Mouse (Mus musculus): ENCODE data around the gene Olfr821. TPM values are rescaled to one million over a fixed set of nuclear protein-coding genes. Genes with fewer than 3 reads are reported as not detected.
"Not testable (repeated sequence)": the region's sequence is repeated elsewhere in the genome, so short reads cannot be mapped to it uniquely, and the experiment has no call there.

Olfr821 gene
- not detected in 2 replicates for polyA plus RNA-seq (2015; fragmentation: Nextera tagmentation; extraction: Ambion mirVana)

DNA sequence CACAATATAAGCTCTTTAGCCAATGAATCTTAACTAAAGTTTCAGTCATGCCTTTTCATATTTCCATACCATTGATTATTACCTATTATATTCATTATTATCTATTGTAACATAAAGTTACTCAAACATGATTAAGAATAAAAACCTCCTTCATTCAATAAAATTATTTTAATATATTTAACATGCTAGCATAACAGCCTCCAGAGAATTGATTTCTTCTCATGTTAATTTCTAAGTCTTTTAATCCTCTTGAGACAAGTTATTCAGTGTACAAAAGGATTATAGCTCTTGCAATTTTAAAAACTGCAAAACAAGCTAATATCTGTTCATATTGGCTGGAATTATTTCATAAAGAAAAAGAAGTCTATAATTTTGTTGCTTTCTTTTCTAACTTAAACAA lies at the start of gene Olfr821:
Gene Olfr821, plus strand, starts transcription at position 301 of the 400 bp plus-strand sequence.
- no peak for ATAC-seq (ENCODE audit: insufficient number of reproducible peaks, insufficient read depth, low FRiP score, low TSS enrichment, low read depth)

DNA sequence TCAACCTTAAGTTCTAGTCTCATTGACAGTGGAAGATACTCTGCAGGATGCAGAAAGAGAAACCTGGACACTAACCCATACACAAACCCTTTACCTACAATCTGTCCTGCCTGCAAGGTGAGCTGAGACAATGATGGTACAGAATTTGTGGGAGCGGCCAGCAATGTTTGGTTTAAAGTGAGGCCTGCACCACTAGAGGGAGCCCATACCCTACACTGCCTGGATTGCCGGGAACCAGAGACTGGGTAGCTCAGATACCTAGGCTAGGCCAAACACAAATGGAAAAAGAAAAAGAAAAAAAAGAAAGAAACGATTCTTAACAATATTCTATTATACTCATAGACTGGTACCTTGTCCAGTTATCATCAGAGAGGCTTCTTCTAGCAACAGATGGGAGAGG lies 48.3 kb upstream of the Olfr821 start:
- WGBS = no CpG with 5 or more reads among the region's 3 CpGs
- not testable (repeated sequence) for ATAC-seq (ENCODE audit: insufficient number of reproducible peaks, insufficient read depth, low FRiP score, low TSS enrichment, low read depth)

More for the DNA sequence above, at the start of gene Olfr821:
- Histone ChIP-seq H3K4me2 (no peak within 1 kb of the TSS), H3K27me3 (no peaks in the 10 kb centered on the region), H3K9ac (no peak within 1 kb of the TSS), H3K4me1 (no peaks in the 10 kb centered on the region), H3K27ac (no peak within 1 kb of the TSS), H3K4me3 (no peak within 1 kb of the TSS), H3K9me3 (no peaks in the 10 kb centered on the region), H3K36me3 (no peaks in the 10 kb centered on the region)

DNA sequence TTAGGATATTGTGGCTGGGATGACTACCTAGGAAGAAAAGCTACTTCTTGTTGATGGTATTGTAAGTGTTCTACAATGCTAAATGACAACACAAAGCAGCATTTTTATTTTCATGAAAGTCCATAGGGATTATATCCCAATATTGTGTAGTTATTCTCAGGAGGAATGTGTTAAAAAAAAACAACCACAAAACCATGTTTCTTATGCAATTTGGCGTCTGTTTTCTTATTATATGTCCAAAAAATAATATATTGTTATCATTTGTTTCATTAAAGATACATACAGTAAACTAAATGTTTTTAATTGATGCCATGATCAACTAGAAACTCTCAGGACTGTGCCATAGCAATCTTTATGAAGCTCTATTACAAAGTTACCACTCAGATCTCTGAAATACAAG lies 45.2 kb upstream of the Olfr821 start, which contains the start of gene Gm10310:
Gene Gm10310, minus strand, starts transcription at position 101 of the 400 bp plus-strand sequence.
- not testable (repeated sequence) for H3K4me1 ChIP-seq; H3K9me3 ChIP-seq; H3K27ac ChIP-seq; H3K4me3 ChIP-seq; H3K9ac ChIP-seq; H3K4me2 ChIP-seq; ATAC-seq (ENCODE audit: insufficient number of reproducible peaks, insufficient read depth, low FRiP score, low TSS enrichment, low read depth); H3K27me3 ChIP-seq; H3K36me3 ChIP-seq
- no CpG with 5 or more reads among the region's 1 CpGs for WGBS

More for the DNA sequence above, 48.3 kb upstream of the Olfr821 start:
- not testable (repeated sequence) for H3K4me2 ChIP-seq, H3K36me3 ChIP-seq, H3K9me3 ChIP-seq, H3K4me1 ChIP-seq, H3K4me3 ChIP-seq, H3K9ac ChIP-seq, H3K27ac ChIP-seq, H3K27me3 ChIP-seq

GRCm38 (mm10) chr10:130004104-130004503 lies 26.0 kb upstream of the Olfr821 start:
- WGBS = 89% methylated on average over 4 of the region's 4 CpGs
- H3K4me2 ChIP-seq; H3K36me3 ChIP-seq; ATAC-seq (ENCODE audit: insufficient number of reproducible peaks, insufficient read depth, low FRiP score, low TSS enrichment, low read depth); H3K4me1 ChIP-seq; H3K4me3 ChIP-seq; H3K27me3 ChIP-seq; H3K9ac ChIP-seq; H3K9me3 ChIP-seq; H3K27ac ChIP-seq: not testable (repeated sequence)

GRCm38 (mm10) chr10:130005366-130005765 lies 24.8 kb upstream of the Olfr821 start:
- 84% methylated on average over 4 of the region's 4 CpGs for WGBS
- not testable (repeated sequence) for H3K4me3 ChIP-seq; H3K9me3 ChIP-seq; H3K4me2 ChIP-seq; H3K4me1 ChIP-seq; H3K9ac ChIP-seq; H3K27ac ChIP-seq; H3K27me3 ChIP-seq; H3K36me3 ChIP-seq; ATAC-seq (ENCODE audit: insufficient number of reproducible peaks, insufficient read depth, low FRiP score, low TSS enrichment, low read depth)

DNA sequence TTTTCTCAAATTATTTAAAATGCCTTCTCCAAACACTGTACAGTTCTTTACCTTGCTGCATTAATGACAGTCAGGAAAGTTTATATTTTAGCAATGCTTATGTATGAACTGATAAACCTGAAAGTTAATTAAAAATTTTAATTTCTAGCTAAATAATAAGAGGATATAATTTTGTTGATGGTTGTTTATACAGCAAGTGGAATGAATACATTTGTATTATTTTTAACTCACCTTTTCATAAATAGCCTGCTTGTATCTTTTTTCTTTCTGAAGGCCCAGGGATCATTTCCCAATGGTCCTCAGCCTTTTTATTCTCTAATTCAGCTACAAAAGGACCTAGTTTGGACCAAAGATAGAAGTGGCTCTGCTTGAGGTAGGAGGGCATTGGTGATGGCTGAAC lies 17.8 kb upstream of the Olfr821 start, which contains the start of gene Olfr820:
Gene Olfr820, plus strand, starts transcription at position 301 of the 400 bp plus-strand sequence.
- no peaks in the 10 kb centered on the region for H3K36me3 ChIP-seq
- no peak for ATAC-seq (ENCODE audit: insufficient number of reproducible peaks, insufficient read depth, low FRiP score, low TSS enrichment, low read depth)
- H3K4me1 ChIP-seq = no peaks in the 10 kb centered on the region
- no peak within 1 kb of the TSS for H3K27ac ChIP-seq
- H3K9ac ChIP-seq = no peak within 1 kb of the TSS
- H3K4me3 ChIP-seq = no peak within 1 kb of the TSS
- no peaks in the 10 kb centered on the region for H3K9me3 ChIP-seq
- H3K27me3 ChIP-seq = no peaks in the 10 kb centered on the region
- H3K4me2 ChIP-seq = no peak within 1 kb of the TSS

- 58% methylated on average over 6 of the region's 6 CpGs for WGBS
- H3K4me3 ChIP-seq = no peak overlapping the region
- H3K9ac ChIP-seq = no peak overlapping the region
- no peak overlapping the region for H3K4me2 ChIP-seq
- no peaks in the 10 kb centered on the region for H3K4me1 ChIP-seq
- H3K27ac ChIP-seq = no peak overlapping the region
- H3K9me3 ChIP-seq = no peaks in the 10 kb centered on the region
- no peak for ATAC-seq (ENCODE audit: insufficient number of reproducible peaks, insufficient read depth, low FRiP score, low TSS enrichment, low read depth)
- H3K36me3 ChIP-seq = no peaks in the 10 kb centered on the region
- no peaks in the 10 kb centered on the region for H3K27me3 ChIP-seq
Measured at GRCm38 (mm10) chr10:130037096-130037495, 6.9 kb downstream of the Olfr821 start.

DNA sequence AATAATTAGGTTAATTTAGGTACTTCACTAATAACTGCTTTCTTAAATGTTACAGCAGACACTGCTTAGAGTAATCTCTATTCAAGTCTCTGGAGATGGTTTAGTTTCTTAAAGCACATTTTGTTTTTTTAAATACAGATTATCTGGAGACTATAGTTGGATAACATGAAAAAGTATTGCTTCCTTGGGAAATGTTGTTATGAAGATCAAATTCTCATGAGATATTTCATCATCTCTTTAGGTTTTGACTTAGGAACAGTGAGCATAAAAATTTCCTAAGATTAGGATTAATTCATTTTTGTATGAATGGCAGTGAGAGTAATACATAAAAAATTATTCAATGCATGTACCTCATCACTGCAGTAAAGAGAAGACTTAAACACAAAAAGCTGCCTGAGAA lies 40.8 kb downstream of the Olfr821 start, which contains the start of gene Olfr822:
Gene Olfr822, plus strand, starts transcription at position 301 of the 400 bp plus-strand sequence.
- Histone ChIP-seq H3K36me3 (no peaks in the 10 kb centered on the region), H3K9ac (no peak within 1 kb of the TSS), H3K4me1 (no peaks in the 10 kb centered on the region), H3K4me3 (no peak within 1 kb of the TSS), H3K27ac (no peak within 1 kb of the TSS), H3K4me2 (no peak within 1 kb of the TSS), H3K9me3 (no peaks in the 10 kb centered on the region), H3K27me3 (no peaks in the 10 kb centered on the region)
- no peak for ATAC-seq (ENCODE audit: insufficient number of reproducible peaks, insufficient read depth, low FRiP score, low TSS enrichment, low read depth)

Other genes starting within 250 kb of the Olfr821 start
- gene Olfr810, start 235.4 kb upstream of the Olfr821 start, polyA plus RNA-seq (2015; fragmentation: Nextera tagmentation; extraction: Ambion mirVana) = 0.06 TPM in 1 of 2 replicates, not detected in the other
- not detected in 2 replicates for gene Olfr811, start 226.0 kb upstream of the Olfr821 start, polyA plus RNA-seq (2015; fragmentation: Nextera tagmentation; extraction: Ambion mirVana)
- not detected in 2 replicates for gene Olfr812, start 184.3 kb upstream of the Olfr821 start, polyA plus RNA-seq (2015; fragmentation: Nextera tagmentation; extraction: Ambion mirVana)
- gene Olfr813, start 175.0 kb upstream of the Olfr821 start, polyA plus RNA-seq (2015; fragmentation: Nextera tagmentation; extraction: Ambion mirVana) = 0.18 TPM in 1 of 2 replicates, not detected in the other
- not detected in 2 replicates for gene Olfr814, start 150.5 kb upstream of the Olfr821 start, polyA plus RNA-seq (2015; fragmentation: Nextera tagmentation; extraction: Ambion mirVana)
- not detected in 2 replicates for gene Olfr815, start 124.5 kb upstream of the Olfr821 start, polyA plus RNA-seq (2015; fragmentation: Nextera tagmentation; extraction: Ambion mirVana)
- not detected in 2 replicates for gene Olfr816, start 114.8 kb upstream of the Olfr821 start, polyA plus RNA-seq (2015; fragmentation: Nextera tagmentation; extraction: Ambion mirVana)
- not detected in 2 replicates for gene Olfr818, start 81.2 kb upstream of the Olfr821 start, polyA plus RNA-seq (2015; fragmentation: Nextera tagmentation; extraction: Ambion mirVana)
- not detected in 2 replicates for gene Olfr819, start 63.1 kb upstream of the Olfr821 start, polyA plus RNA-seq (2015; fragmentation: Nextera tagmentation; extraction: Ambion mirVana)
- not detected in 2 replicates for gene Olfr247, start 54.2 kb upstream of the Olfr821 start, polyA plus RNA-seq (2015; fragmentation: Nextera tagmentation; extraction: Ambion mirVana)
- not detected in 2 replicates for gene Gm10310, start 45.3 kb upstream of the Olfr821 start, polyA plus RNA-seq (2015; fragmentation: Nextera tagmentation; extraction: Ambion mirVana)
- not detected in 2 replicates for gene Olfr820, start 17.7 kb upstream of the Olfr821 start, polyA plus RNA-seq (2015; fragmentation: Nextera tagmentation; extraction: Ambion mirVana)
- gene Olfr822, start 40.9 kb downstream of the Olfr821 start, polyA plus RNA-seq (2015; fragmentation: Nextera tagmentation; extraction: Ambion mirVana) = not detected in 2 replicates
- not detected in 2 replicates for gene Olfr823, start 85.0 kb downstream of the Olfr821 start, polyA plus RNA-seq (2015; fragmentation: Nextera tagmentation; extraction: Ambion mirVana)
- gene Olfr824, start 99.7 kb downstream of the Olfr821 start, polyA plus RNA-seq (2015; fragmentation: Nextera tagmentation; extraction: Ambion mirVana) = not detected in 2 replicates
- gene Olfr825, start 136.4 kb downstream of the Olfr821 start, polyA plus RNA-seq (2015; fragmentation: Nextera tagmentation; extraction: Ambion mirVana) = not detected in 2 replicates
- not detected in 2 replicates for gene Olfr826, start 153.8 kb downstream of the Olfr821 start, polyA plus RNA-seq (2015; fragmentation: Nextera tagmentation; extraction: Ambion mirVana)
- not detected in 2 replicates for gene Olfr827, start 184.1 kb downstream of the Olfr821 start, polyA plus RNA-seq (2015; fragmentation: Nextera tagmentation; extraction: Ambion mirVana)
- gene Neurod4, start 249.9 kb downstream of the Olfr821 start, polyA plus RNA-seq (2015; fragmentation: Nextera tagmentation; extraction: Ambion mirVana) = 0.10 and 0.11 TPM in 2 replicates

Data from embryonic facial prominence, embryonic 13.5 days (tissue).